Mouse (Mus musculus) spleen, adult 18-20 months (tissue): Measurements from ENCODE around the gene Car8.
"Not testable (repeated sequence)": the region's sequence is repeated elsewhere in the genome, so short reads cannot be mapped to it uniquely, and the experiment has no call there.

Experiments
- DNase-seq, 2 experiments: peaks; one replicate each; pipeline ENCODE4 v3.0.0; 2022; ENCODE audit warnings: mixed read lengths in 2 of 2

Car8 gene

GRCm38 (mm10) chr4:8201631-8202030, 37.2 kb downstream of the Car8 start:
- DNase-seq, result no peak

- no peak for DNase-seq
These were observed 38.8 kb downstream of the Car8 start for GRCm38 (mm10) chr4:8200081-8200480.

GRCm38 (mm10) chr4:8198033-8198432, 40.8 kb downstream of the Car8 start:
- no peak for DNase-seq

- DNase-seq, result no peak
These were observed 48.4 kb downstream of the Car8 start for GRCm38 (mm10) chr4:8190441-8190840.

GRCm38 (mm10) chr4:8186921-8187687, 51.7 kb downstream of the Car8 start:
- DNase-seq, result no peak

- DNase-seq, result no peak
These were observed 58.3 kb downstream of the Car8 start for GRCm38 (mm10) chr4:8180576-8180975.

- DNase-seq, result no peak
These were observed 84.1 kb downstream of the Car8 start for GRCm38 (mm10) chr4:8154589-8155198.

- not testable (repeated sequence) for DNase-seq
These were observed 84.9 kb downstream of the Car8 start for GRCm38 (mm10) chr4:8153926-8154325.

- DNase-seq, result no peak
These were observed 101.4 kb downstream of the Car8 start for GRCm38 (mm10) chr4:8137403-8137802.

GRCm38 (mm10) chr4:8132024-8132423, 106.8 kb downstream of the Car8 start:
- DNase-seq, result no peak

GRCm38 (mm10) chr4:8113558-8113957, 125.3 kb downstream of the Car8 start:
- no peak for DNase-seq

GRCm38 (mm10) chr4:8111891-8112290, 127.0 kb downstream of the Car8 start:
- DNase-seq, result no peak

- no peak for DNase-seq
These were observed 128.8 kb downstream of the Car8 start for GRCm38 (mm10) chr4:8109906-8110567.

- no peak for DNase-seq
These were observed 137.4 kb downstream of the Car8 start for GRCm38 (mm10) chr4:8101466-8101865.

- no peak for DNase-seq
These were observed 140.8 kb downstream of the Car8 start for GRCm38 (mm10) chr4:8098084-8098483.

- DNase-seq, result no peak
These were observed 141.2 kb downstream of the Car8 start for GRCm38 (mm10) chr4:8097683-8098082.

- not testable (repeated sequence) for DNase-seq
These were observed 145.3 kb downstream of the Car8 start for GRCm38 (mm10) chr4:8093566-8093965.
